Mouse (Mus musculus) bone marrow macrophage, adult 2 months (primary cell): ENCODE results near the gene 4930430F08Rik.

Experiments used
- CTCF ChIP-seq: IDR thresholded peaks from 2 replicates; pipeline ENCODE4 v1.5.1; 2012; ENCODE audit warnings: low read depth, mild to moderate bottlenecking, low read length, moderate library complexity
- POLR2A ChIP-seq: IDR thresholded peaks from 2 replicates; pipeline ENCODE4 v1.6.1; 2012; ENCODE audit warnings: mild to moderate bottlenecking, low read depth, low read length, borderline replicate concordance

DNA sequence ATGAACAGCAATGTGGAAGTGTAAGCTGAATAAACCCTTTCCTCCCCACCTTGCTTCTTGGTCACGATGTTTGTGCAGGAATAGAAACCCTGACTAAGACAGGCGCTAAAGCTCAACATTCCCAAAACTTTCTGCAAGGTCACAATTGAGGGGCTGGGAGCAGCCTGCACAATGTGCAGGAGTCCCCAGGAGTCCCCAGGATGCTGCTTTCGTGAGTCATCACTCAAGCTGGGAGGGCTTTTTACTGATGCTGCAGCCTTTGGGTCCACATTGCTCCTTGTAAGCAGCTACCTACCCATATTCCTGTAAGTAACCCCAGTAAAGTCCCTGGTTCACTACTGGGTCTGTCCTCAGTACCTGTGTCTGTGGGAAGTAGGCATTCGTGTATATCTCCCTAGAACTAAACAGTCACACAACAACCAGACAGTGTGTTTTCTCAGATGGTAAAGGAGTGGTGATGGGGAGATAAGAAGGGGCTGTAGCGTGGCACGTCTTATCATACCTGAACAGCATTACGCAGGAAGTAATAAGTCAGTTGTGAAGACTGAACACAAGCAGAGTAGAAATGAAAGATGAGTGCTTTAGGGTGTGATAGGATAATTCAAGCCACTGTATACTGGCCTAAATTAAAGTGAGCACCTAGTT is 15.6 kb downstream of the 4930430F08Rik start:
- TF ChIP-seq POLR2A (no peak), CTCF (no peak)
